Mouse (Mus musculus) myocyte (in vitro differentiated cells): Measurements from ENCODE around the gene Scarf1.

Experiments
- E2F4 ChIP-seq: IDR thresholded peaks from one replicate; pipeline ENCODE4 v1.6.1; 2011; ENCODE audit warnings: mild to moderate bottlenecking, control low read depth, moderate library complexity; ENCODE audit not compliant: insufficient read depth
- MAX ChIP-seq: IDR thresholded peaks from one replicate; pipeline ENCODE4 v1.6.1; 2011; ENCODE audit warnings: low read depth, mild to moderate bottlenecking, control low read depth
- MYOG ChIP-seq, 3 experiments: IDR thresholded peaks; one replicate each; pipeline ENCODE4 v1.6.1; 2011; ENCODE audit warnings: control low read depth in 2 of 3, low read depth in 2 of 3, mild to moderate bottlenecking in 2 of 3; ENCODE audit not compliant: insufficient read length in 2 of 3, control insufficient read depth in 1 of 3, insufficient read depth in 1 of 3
- POLR2A ChIP-seq: IDR thresholded peaks from one replicate; pipeline ENCODE4 v1.6.1; 2011; ENCODE audit warnings: low read depth, mild to moderate bottlenecking, control low read depth, moderate library complexity; ENCODE audit not compliant: insufficient read length
- TCF12 ChIP-seq: IDR thresholded peaks from one replicate; pipeline ENCODE4 v1.6.1; 2011; ENCODE audit warnings: mild to moderate bottlenecking, control low read depth; ENCODE audit not compliant: poor library complexity, insufficient read depth, severe bottlenecking
- TCF3 ChIP-seq: IDR thresholded peaks from one replicate; pipeline ENCODE4 v1.6.1; 2011; ENCODE audit warnings: low read depth, control low read depth; ENCODE audit not compliant: insufficient read length
- USF1 ChIP-seq: IDR thresholded peaks from one replicate; pipeline ENCODE4 v1.6.1; 2011; ENCODE audit warnings: low read depth, mild to moderate bottlenecking, control low read depth, moderate library complexity

DNA sequence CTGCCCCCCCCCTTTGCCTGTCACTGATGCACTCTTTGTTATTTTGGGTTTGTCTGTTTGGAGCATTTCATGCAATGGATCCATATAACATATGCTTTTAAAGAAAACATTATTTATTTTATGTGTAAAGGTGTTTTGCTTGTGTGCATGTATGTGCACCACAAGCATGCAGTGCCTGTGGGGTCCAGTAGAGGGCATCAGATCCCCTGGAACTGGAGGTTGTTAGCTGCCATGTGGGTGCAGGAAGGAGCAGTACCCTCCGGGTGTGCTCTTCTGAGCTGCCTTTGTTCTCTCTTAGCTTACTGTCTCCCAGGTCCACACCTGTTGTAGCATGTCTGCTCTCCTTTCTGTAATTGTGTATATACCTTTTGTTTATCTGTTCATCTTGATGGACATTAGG lies 44.8 kb downstream of the Scarf1 start:
- no peak for TF ChIP-seq POLR2A
- TF ChIP-seq TCF12, result no peak
- no peak for TF ChIP-seq MAX
- TF ChIP-seq USF1, result no peak
- TF ChIP-seq E2F4, result no peak
- no peak for TF ChIP-seq TCF3
- no peak for TF ChIP-seq MYOG (IDR thresholded peaks at IDR 0.05; ENCODE audit: control insufficient read depth in 1 of 3, insufficient read depth in 1 of 3, insufficient read length in 2 of 3, low read depth in 2 of 3)
